Mouse (Mus musculus): Measurements from ENCODE around the gene Tsacc. TPM values are rescaled to one million over a fixed set of nuclear protein-coding genes. Genes with fewer than 3 reads are reported as not detected.
"Not testable (repeated sequence)": the region's sequence is repeated elsewhere in the genome, so short reads cannot be mapped to it uniquely, and the experiment has no call there.

Gene Tsacc
- total RNA-seq (2021): 1 to 10 TPM; 2.9 to 4.6 TPM
- long read RNA-seq, experiment 1, partial matches to known transcripts: 0 of 3 reads
- long read RNA-seq, experiment 1, other reads (novel, unspliced or antisense): 3 of 3 reads
- long read RNA-seq, experiment 2, partial matches to known transcripts: 0 of 4 reads
- long read RNA-seq, experiment 2, other reads (novel, unspliced or antisense): 3 of 4 reads

GRCm38 (mm10) chr3:88296561-88297318 is at the start of gene Tsacc, which contains the start of gene Cct3:
TSS of gene Tsacc (minus strand) at chr3:88296999.
TSS of gene Cct3 (plus strand) at chr3:88297116.
- DNase-seq (ENCODE audit: low spot score in 2 of 2): peak; percentile 92 to 98

- no peak for DNase-seq (ENCODE audit: low spot score in 2 of 2)
Observed at GRCm38 (mm10) chr3:88339006-88339405, 42.2 kb upstream of the Tsacc start.

- DNase-seq (ENCODE audit: low spot score in 2 of 2): no peak
Observed at GRCm38 (mm10) chr3:88338316-88338715, 41.5 kb upstream of the Tsacc start.

- DNase-seq (ENCODE audit: low spot score in 2 of 2): peak; percentile 24 to 56
Observed at GRCm38 (mm10) chr3:88337367-88338020, 40.7 kb upstream of the Tsacc start.

GRCm38 (mm10) chr3:88336058-88337013 is 39.5 kb upstream of the Tsacc start, which contains the start of the genes Tmem79 and Smg5:
TSS of gene Tmem79 (minus strand) at chr3:88336148.
TSS of gene Smg5 (plus strand) at chr3:88336260.
- DNase-seq (ENCODE audit: low spot score in 2 of 2): peak; percentile 95 to 96

- no peak for DNase-seq (ENCODE audit: low spot score in 2 of 2)
Observed at GRCm38 (mm10) chr3:88335436-88336053, 38.7 kb upstream of the Tsacc start.

- DNase-seq (ENCODE audit: low spot score in 2 of 2): no peak
Observed at GRCm38 (mm10) chr3:88334902-88335435, 38.2 kb upstream of the Tsacc start.

GRCm38 (mm10) chr3:88334029-88334658 is 37.3 kb upstream of the Tsacc start:
- DNase-seq (ENCODE audit: low spot score in 2 of 2): no peak

GRCm38 (mm10) chr3:88331282-88331681 is 34.5 kb upstream of the Tsacc start:
- no peak for DNase-seq (ENCODE audit: low spot score in 2 of 2)

- no peak for DNase-seq (ENCODE audit: low spot score in 2 of 2)
Observed at GRCm38 (mm10) chr3:88328956-88329355, 32.2 kb upstream of the Tsacc start.

- DNase-seq (ENCODE audit: low spot score in 2 of 2): peak; percentile 64 to 65
Observed at GRCm38 (mm10) chr3:88324951-88325405, 28.2 kb upstream of the Tsacc start, which contains the start of gene Glmp. TSS of gene Glmp (plus strand) at chr3:88325023.

GRCm38 (mm10) chr3:88299172-88299571 is 2.4 kb upstream of the Tsacc start:
- no peak for DNase-seq (ENCODE audit: low spot score in 2 of 2)

GRCm38 (mm10) chr3:88297321-88297851 is 587 bp upstream of the Tsacc start:
- DNase-seq (ENCODE audit: low spot score in 2 of 2): peak; percentile 42 to 57

- no peak for DNase-seq (ENCODE audit: low spot score in 2 of 2)
Observed at GRCm38 (mm10) chr3:88296110-88296560, 664 bp downstream of the Tsacc start.

- DNase-seq (ENCODE audit: low spot score in 2 of 2): not testable (repeated sequence)
Observed at GRCm38 (mm10) chr3:88295272-88295671, 1.5 kb downstream of the Tsacc start.

- DNase-seq (ENCODE audit: low spot score in 2 of 2): peak in 1 of 2 experiments; percentile 7
Observed at GRCm38 (mm10) chr3:88291970-88292369, 4.8 kb downstream of the Tsacc start.

- DNase-seq (ENCODE audit: low spot score in 2 of 2): not testable (repeated sequence)
Observed at GRCm38 (mm10) chr3:88288133-88288713, 8.6 kb downstream of the Tsacc start.

GRCm38 (mm10) chr3:88287110-88287509 is 9.7 kb downstream of the Tsacc start, which contains the start of gene Gm38392:
TSS of gene Gm38392 (minus strand) at chr3:88287210.
- no peak for DNase-seq (ENCODE audit: low spot score in 2 of 2)

- not testable (repeated sequence) for DNase-seq (ENCODE audit: low spot score in 2 of 2)
Observed at GRCm38 (mm10) chr3:88285565-88285895, 11.3 kb downstream of the Tsacc start.
